Mouse (Mus musculus) megakaryocyte, embryonic 14.5 days (primary cell): ENCODE measurements around the gene Zfp180. TPM values are rescaled to one million over a fixed set of nuclear protein-coding genes. Genes with fewer than 3 reads are reported as not detected.
A peak's percentile ranks its signal among the peaks of the same experiment; 100 is the strongest.
"Not testable (repeated sequence)": the region's sequence is repeated elsewhere in the genome, so short reads cannot be mapped to it uniquely, and the experiment has no call there.

ENCODE experiments used
- H3K27me3 ChIP-seq: replicated peaks from 2 replicates; pipeline ENCODE3; 2012; ENCODE audit warnings: inconsistent platforms
- H3K36me3 ChIP-seq: replicated peaks from 2 replicates; pipeline ENCODE3; 2012; ENCODE audit warnings: low read length, inconsistent platforms, mixed read lengths
- H3K4me1 ChIP-seq: 2 replicates; pipeline ENCODE4 v1.6.1; 2012; ENCODE audit warnings: inconsistent platforms
- H3K4me3 ChIP-seq: replicated peaks from 2 replicates; pipeline ENCODE3; 2012; ENCODE audit warnings: moderate library complexity, mild to moderate bottlenecking, inconsistent platforms
- H3K9me3 ChIP-seq: 2 replicates; pipeline ENCODE4 v1.6.1; 2012; ENCODE audit warnings: inconsistent platforms
- FLI1 ChIP-seq: IDR thresholded peaks from 2 replicates; pipeline ENCODE4 v1.6.1; 2012; ENCODE audit warnings: low read length, inconsistent platforms, mixed read lengths
- GATA1 ChIP-seq: IDR thresholded peaks from 3 replicates; pipeline ENCODE4 v1.6.1; 2012; ENCODE audit warnings: mixed read lengths, low read length, inconsistent platforms, borderline replicate concordance
- polyA plus RNA-seq: library from polyadenylated mRNA; stranded (reverse); fragments of >175 nt; gene quantifications from 2 replicates; pipeline ENCODE4 v1.2.3, GENCODE M21; 2012; ENCODE audit warnings: low replicate concordance; ENCODE audit not compliant: insufficient read depth

Gene Zfp180
- 3.2 and 4.7 TPM in 2 replicates for polyA plus RNA-seq

- H3K4me1 ChIP-seq = peaks cover 59% of the 10 kb centered on the region
- 0 out of 2 replicates have a peak, but pooled peaks cover 6% of the 10 kb centered on the region for H3K9me3 ChIP-seq
- peaks cover 34% of the 10 kb centered on the region for H3K36me3 ChIP-seq
- H3K27me3 ChIP-seq = no peaks in the 10 kb centered on the region
- peak within 1 kb of the TSS; percentile 100 for H3K4me3 ChIP-seq
- TF ChIP-seq FLI1 (no peak), GATA1 (no peak)
Observed at GRCm38 (mm10) chr7:24081634-24082431, at the start of gene Zfp180. TSS of gene Zfp180 (plus strand) at chr7:24081924.

DNA sequence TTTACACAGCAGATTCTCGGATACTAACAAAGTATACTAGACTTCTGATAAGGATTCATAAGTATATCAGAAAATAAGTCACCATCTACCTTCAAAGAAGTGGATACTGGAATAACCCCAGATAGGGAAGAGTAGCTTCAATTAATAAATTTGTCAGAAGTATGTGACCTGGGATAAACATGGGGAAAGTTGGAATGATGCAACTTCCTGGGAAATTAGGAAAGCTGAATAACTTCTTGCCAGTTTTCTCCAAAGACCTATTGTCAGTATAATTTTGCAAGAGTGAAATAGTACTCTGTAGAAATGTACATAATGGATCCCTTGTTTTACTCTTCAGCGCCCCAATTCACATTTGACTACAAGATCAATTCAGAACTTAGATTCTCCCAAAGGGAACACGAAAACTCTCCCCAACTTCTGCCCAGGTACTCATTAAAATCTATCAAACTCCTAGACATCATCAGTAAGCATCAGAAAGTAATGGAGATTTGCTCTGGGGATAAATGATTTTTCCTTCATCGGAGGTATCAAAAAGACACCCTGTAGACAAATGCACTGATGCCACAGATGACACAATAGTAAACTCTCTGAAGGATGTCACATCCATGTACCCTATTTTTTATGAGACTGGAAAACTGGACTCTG, 28.9 kb upstream of the Zfp180 start, which contains the start of gene Vmn1r183:
Gene Vmn1r183 (plus strand): TSS at position 595 of the 645 bp plus-strand sequence.
- no peaks in the 10 kb centered on the region for H3K27me3 ChIP-seq
- no peaks in the 10 kb centered on the region for H3K9me3 ChIP-seq
- H3K36me3 ChIP-seq = no peaks in the 10 kb centered on the region
- TF ChIP-seq GATA1 (no peak), FLI1 (no peak)
- H3K4me3 ChIP-seq = no peak within 1 kb of the TSS
- H3K4me1 ChIP-seq = no peaks in the 10 kb centered on the region

DNA sequence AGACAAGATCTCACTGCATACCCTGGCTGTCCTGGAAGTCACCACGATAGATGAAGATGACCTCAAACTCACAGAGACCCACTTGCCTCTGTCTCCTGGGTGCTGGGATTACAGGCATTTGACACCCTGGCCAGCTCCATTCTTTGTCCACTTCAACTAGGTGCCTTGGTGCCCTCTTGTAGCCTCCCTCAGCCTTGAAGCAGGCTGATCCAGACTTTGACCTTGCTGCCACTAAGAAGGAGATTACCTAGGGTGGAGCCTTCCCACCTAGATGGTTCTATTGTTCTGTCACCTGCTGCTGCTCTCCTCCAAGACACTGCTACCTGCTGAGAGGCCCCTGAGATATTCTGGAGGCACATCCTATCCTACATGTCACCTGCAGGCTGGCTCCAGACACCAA, 7.3 kb upstream of the Zfp180 start:
- not testable (repeated sequence) for H3K4me3 ChIP-seq, H3K27me3 ChIP-seq, H3K36me3 ChIP-seq, H3K9me3 ChIP-seq
- peaks cover 24% of the 10 kb centered on the region for H3K4me1 ChIP-seq

DNA sequence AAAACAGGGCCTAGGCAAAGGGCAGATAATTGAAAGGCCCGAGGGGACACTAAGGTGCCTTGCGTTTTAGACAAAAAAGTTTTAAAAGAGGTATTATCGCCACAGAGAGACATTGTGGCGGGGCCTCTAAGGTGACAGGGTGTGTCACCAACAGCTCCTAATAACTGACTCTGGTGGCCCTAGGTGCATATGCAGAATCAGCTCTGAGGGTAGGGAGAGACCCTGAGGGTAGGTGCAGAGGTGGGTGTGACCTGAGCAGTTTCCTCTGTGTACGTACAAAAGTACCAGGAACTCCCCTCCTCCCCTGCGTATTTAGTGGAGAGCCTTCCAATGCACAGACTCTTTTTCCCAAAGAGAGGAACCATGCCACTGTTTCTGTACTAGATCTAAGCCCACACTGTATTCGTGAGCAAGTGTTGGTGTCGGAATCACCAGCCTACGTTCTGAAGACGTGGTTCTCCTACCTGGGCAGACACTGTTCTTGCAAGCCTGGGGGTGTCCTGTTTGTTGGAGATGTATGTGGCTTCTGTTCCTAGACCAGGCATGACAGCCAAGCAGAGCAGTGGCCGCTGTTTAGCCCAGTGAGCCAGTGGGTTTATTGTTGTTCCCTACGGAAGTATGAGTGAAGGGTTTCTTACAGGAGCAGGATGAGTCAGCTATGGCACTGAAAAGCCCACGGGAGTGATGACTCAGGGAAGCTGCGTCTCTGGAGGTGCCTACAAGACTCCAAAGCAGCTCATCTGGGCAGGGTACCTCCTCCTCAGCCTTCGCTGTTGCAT, 922 bp downstream of the Zfp180 start:
- no peak for TF ChIP-seq FLI1
- no peak for TF ChIP-seq GATA1
- peaks cover 59% of the 10 kb centered on the region for H3K4me1 ChIP-seq
- peaks cover 43% of the 10 kb centered on the region for H3K36me3 ChIP-seq
- H3K4me3 ChIP-seq = peak overlapping the region; percentile 100
- no peaks in the 10 kb centered on the region for H3K27me3 ChIP-seq
- H3K9me3 ChIP-seq = 0 out of 2 replicates have a peak, but pooled peaks cover 6% of the 10 kb centered on the region

- Histone ChIP-seq H3K4me3 (no peak overlapping the region), H3K4me1 (peaks cover 40% of the 10 kb centered on the region), H3K27me3 (no peaks in the 10 kb centered on the region), H3K9me3 (0 out of 2 replicates have a peak, but pooled peaks cover 5% of the 10 kb centered on the region), H3K36me3 (peaks cover 57% of the 10 kb centered on the region)
- no peak for TF ChIP-seq FLI1
- TF ChIP-seq GATA1 = no peak
Observed at GRCm38 (mm10) chr7:24086871-24087270, 5.1 kb downstream of the Zfp180 start.

DNA sequence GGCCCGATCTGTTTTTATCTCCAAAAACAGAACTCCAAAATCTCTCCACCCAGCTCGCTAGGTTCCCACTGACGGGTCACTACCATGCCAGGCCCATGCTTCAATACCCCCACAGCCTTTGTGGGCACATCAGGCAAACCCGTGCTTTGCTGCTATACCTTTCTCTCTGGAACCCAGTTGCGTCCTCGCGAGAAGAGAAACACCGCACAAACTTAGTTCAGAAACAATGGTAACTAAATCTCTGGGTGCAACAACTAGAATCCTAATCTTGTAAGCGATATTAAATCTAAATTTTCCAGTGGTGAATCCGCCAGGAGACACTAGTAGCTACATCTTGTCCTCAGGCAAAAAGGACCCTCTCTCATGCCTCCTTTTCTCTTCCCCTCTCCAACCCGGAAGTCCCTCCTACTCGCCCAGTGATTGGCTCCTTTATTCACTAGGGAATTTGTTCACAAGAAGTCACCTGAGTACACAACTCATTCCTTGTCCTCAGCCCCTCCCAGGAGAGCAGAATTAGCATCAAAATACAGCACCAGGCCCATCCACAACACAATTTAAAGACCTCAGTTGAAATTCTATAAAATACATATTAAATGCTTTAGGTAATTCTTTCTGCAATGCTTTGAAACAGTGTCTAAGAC, 5.9 kb downstream of the Zfp180 start:
- H3K4me3 ChIP-seq = no peak overlapping the region
- peaks cover 6% of the 10 kb centered on the region for H3K9me3 ChIP-seq
- H3K27me3 ChIP-seq = no peaks in the 10 kb centered on the region
- peaks cover 60% of the 10 kb centered on the region for H3K36me3 ChIP-seq
- H3K4me1 ChIP-seq = peaks cover 34% of the 10 kb centered on the region
- TF ChIP-seq GATA1 = no peak
- no peak for TF ChIP-seq FLI1

DNA sequence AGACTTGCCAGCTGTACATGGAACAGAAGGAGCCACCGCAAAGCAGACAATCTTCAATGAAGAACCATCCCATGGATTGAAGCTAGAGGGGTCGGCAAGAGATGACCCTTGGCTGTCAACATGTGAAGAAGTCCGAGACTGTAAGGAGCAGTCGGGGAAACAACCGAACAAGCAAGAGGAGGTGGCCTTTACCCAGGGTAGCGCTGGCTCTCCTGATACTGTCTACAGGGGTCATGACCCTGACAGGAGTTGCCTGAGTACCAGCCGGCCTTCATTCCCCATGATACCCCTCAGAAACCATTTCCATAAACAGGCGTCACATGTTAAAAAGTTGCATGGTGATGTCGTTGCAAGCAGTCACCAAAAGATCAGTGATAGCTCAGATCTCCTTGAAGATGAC, 22.7 kb downstream of the Zfp180 start:
- peaks cover 99% of the 10 kb centered on the region for H3K9me3 ChIP-seq
- H3K27me3 ChIP-seq = no peaks in the 10 kb centered on the region
- no peak for TF ChIP-seq FLI1
- no peak for TF ChIP-seq GATA1
- H3K4me3 ChIP-seq = peak overlapping the region; percentile 38
- H3K4me1 ChIP-seq = peaks cover under 1% of the 10 kb centered on the region; the same call in 1 of the 2 replicates
- H3K36me3 ChIP-seq = peaks cover 100% of the 10 kb centered on the region

DNA sequence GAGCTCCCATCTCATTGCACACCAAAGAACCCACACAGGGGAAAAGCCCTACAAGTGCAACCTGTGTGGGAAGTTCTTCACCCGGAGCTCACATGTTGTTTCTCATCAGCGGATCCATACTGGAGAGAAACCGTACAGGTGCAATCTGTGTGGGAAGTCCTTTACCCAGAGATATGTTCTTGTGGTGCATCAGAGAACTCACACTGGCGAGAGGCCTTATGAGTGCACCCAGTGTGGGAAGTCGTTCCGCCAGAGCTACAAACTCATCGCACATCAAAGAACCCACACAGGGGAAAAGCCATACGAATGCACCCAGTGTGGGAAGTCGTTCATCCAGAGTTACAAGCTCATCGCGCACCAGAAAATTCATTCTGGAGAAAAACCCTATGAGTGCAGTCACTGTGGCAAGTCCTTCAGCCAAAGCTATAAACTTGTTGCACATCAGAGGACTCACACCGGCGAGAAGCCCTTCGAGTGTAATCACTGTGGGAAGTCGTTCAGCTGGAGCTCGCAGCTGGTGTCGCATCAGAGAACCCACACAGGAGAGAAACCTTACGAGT, 23.5 kb downstream of the Zfp180 start:
- Histone ChIP-seq H3K4me3 (no peak overlapping the region), H3K36me3 (peaks cover 95% of the 10 kb centered on the region), H3K9me3 (peaks cover 97% of the 10 kb centered on the region)

DNA sequence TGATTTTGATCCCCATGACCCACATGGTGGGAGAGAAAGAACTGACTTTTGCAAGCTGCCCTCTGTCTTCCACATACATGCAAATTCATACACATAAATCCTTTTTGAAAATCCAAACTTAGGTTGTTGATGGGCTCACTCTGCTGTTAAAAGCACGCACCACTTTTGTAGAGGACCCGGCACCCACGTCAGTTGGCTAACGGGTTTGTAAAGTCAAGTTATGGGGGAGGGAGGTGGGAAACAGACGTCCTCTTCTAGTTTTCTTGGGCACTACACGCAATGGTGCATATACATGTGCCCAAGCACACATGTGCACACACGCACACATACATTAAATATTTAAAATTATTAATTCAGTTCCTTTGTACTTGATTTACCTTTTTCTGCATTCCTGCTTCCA, 29.1 kb downstream of the Zfp180 start:
- Histone ChIP-seq H3K27me3 (no peaks in the 10 kb centered on the region), H3K4me1 (no peaks in the 10 kb centered on the region), H3K36me3 (peaks cover 53% of the 10 kb centered on the region), H3K4me3 (no peak overlapping the region), H3K9me3 (peaks cover 66% of the 10 kb centered on the region)
- TF ChIP-seq FLI1 = no peak
- no peak for TF ChIP-seq GATA1

More for the DNA sequence above, 23.5 kb downstream of the Zfp180 start:
- H3K27me3 ChIP-seq = no peaks in the 10 kb centered on the region
- no peaks in the 10 kb centered on the region for H3K4me1 ChIP-seq
- TF ChIP-seq GATA1 (no peak), FLI1 (no peak)
